Comparison of ENCODE assay signal across 13 mouse cellular contexts in genomic region chr5:67487965-67488409, GRCm38 (mm10). TPM values are rescaled to one million over a fixed set of nuclear protein-coding genes. Genes with fewer than 3 reads are reported as not detected.
A peak's percentile ranks its signal among the peaks of the same experiment; 100 is the strongest.
DNase-seq lines count a peak whose midpoint lies in the region; ATAC-seq and TF ChIP-seq lines count a peak whose summit lies in the region.
"Had no signal": no experiment of that assay in that cellular context is flagged by ENCODE, and none has a peak within 500 bp of the region (broad histone marks: within the 10 kb centered on the region; RNA-seq: fewer than 3 reads in every experiment).

No protein-coding gene starts in this region.

- H3K4me2 ChIP-seq in forebrain, embryonic 11.5 days (ENCODE audit: low read depth, low read length, severe bottlenecking): no peak overlapping the region
- H3K4me2 ChIP-seq in lung, embryonic 15.5 days: no peak overlapping the region
- no peak overlapping the region for H3K4me2 ChIP-seq in hindbrain, postnatal 0 days (ENCODE audit: low read depth, low read length)
- no peak overlapping the region for H3K4me2 ChIP-seq in neural tube, embryonic 15.5 days

- peak; percentile 60 for DNase-seq in forebrain, embryonic 11.5 days (ENCODE audit: low spot score)
- DNase-seq in forebrain, embryonic 10.5 days (ENCODE audit: extremely low spot score, low spot score): no peak
- no peak for DNase-seq in lung, adult 18-20 months
- no peak for DNase-seq in hindbrain, postnatal 0 days (ENCODE audit: low spot score)
- no peak for DNase-seq in frontal cortex, adult 2 months (ENCODE audit: extremely low spot score in 1 of 2, low spot score in 1 of 2)
- no peak for DNase-seq in heart, adult 18-20 months
- DNase-seq: cerebellum, postnatal 14 days; gastrocnemius, postnatal 10 days; right cerebral cortex, postnatal 25 days had no signal

- peak; percentile 39 for ATAC-seq in forebrain, embryonic 11.5 days (replicated peaks; ENCODE audit: low FRiP score)
- ATAC-seq in lung, embryonic 15.5 days (ENCODE audit: borderline replicate concordance, extremely low read depth, low FRiP score, low TSS enrichment): peak; percentile 73; the same call in 1 of the 2 replicates
- ATAC-seq in hindbrain, postnatal 0 days: 0 out of 2 replicates have a peak, but pooled peaks have one; percentile 14
- peak; percentile 54 for ATAC-seq in neural tube, embryonic 15.5 days (ENCODE audit: low FRiP score)
- ATAC-seq: activated CD4-positive, CD25-positive, alpha-beta regulatory T cell, adult 4 months had no signal

- no peak overlapping the region for H3K27ac ChIP-seq in forebrain, embryonic 11.5 days (ENCODE audit: low read depth, low read length)
- no peak overlapping the region; the same call in 1 of the 2 replicates for H3K27ac ChIP-seq in forebrain, embryonic 10.5 days
- H3K27ac ChIP-seq in lung, embryonic 15.5 days: no peak overlapping the region
- H3K27ac ChIP-seq in hindbrain, postnatal 0 days: no peak overlapping the region
- H3K27ac ChIP-seq in neural tube, embryonic 15.5 days (replicated peaks): no peak overlapping the region

- 50% methylated on average over 11 of the region's 11 CpGs for WGBS in forebrain, embryonic 11.5 days
- WGBS in forebrain, embryonic 10.5 days: 63% methylated on average over 11 of the region's 11 CpGs
- 43% methylated on average over 11 of the region's 11 CpGs for WGBS in lung, embryonic 15.5 days
- 50% methylated on average over 11 of the region's 11 CpGs for WGBS in hindbrain, postnatal 0 days
- 25% methylated on average over 11 of the region's 11 CpGs for WGBS in neural tube, embryonic 15.5 days

- no peak overlapping the region for H3K4me3 ChIP-seq in forebrain, embryonic 11.5 days (ENCODE audit: low read depth, low read length)
- no peak overlapping the region for H3K4me3 ChIP-seq in forebrain, embryonic 10.5 days
- H3K4me3 ChIP-seq in lung, embryonic 15.5 days: no peak overlapping the region
- H3K4me3 ChIP-seq in hindbrain, postnatal 0 days (ENCODE audit: low read length): no peak overlapping the region
- no peak overlapping the region for H3K4me3 ChIP-seq in neural tube, embryonic 15.5 days (replicated peaks)

- H3K9ac ChIP-seq in forebrain, embryonic 11.5 days (ENCODE audit: low read length): no peak overlapping the region
- no peak overlapping the region for H3K9ac ChIP-seq in lung, embryonic 15.5 days
- H3K9ac ChIP-seq in hindbrain, postnatal 0 days (replicated peaks; ENCODE audit: low read length): no peak overlapping the region
- H3K9ac ChIP-seq in neural tube, embryonic 15.5 days (replicated peaks): no peak overlapping the region

- H3K27me3 ChIP-seq in forebrain, embryonic 11.5 days (ENCODE audit: control insufficient read depth, insufficient read depth, low read length): no peaks in the 10 kb centered on the region
- no peaks in the 10 kb centered on the region for H3K27me3 ChIP-seq in forebrain, embryonic 10.5 days (ENCODE audit: poor library complexity, severe bottlenecking)
- H3K27me3 ChIP-seq in lung, embryonic 15.5 days: no peaks in the 10 kb centered on the region
- H3K27me3 ChIP-seq in hindbrain, postnatal 0 days (ENCODE audit: insufficient read depth, low read length): no peaks in the 10 kb centered on the region
- no peaks in the 10 kb centered on the region for H3K27me3 ChIP-seq in neural tube, embryonic 15.5 days (replicated peaks)

- TF ChIP-seq CTCF in hindbrain, postnatal 0 days (IDR thresholded peaks at IDR 0.05; ENCODE audit: low read depth): no peak

- no peaks in the 10 kb centered on the region; the same call in 1 of the 2 replicates for H3K4me1 ChIP-seq in forebrain, embryonic 11.5 days (replicated peaks; ENCODE audit: control insufficient read depth, insufficient read depth, low read length)
- peaks cover 13% of the 10 kb centered on the region for H3K4me1 ChIP-seq in forebrain, embryonic 10.5 days
- H3K4me1 ChIP-seq in lung, embryonic 15.5 days: 0 out of 2 replicates have a peak, but pooled peaks cover 3% of the 10 kb centered on the region
- H3K4me1 ChIP-seq in hindbrain, postnatal 0 days (ENCODE audit: insufficient read depth, low read length): no peaks in the 10 kb centered on the region
- H3K4me1 ChIP-seq in neural tube, embryonic 15.5 days: peaks cover 8% of the 10 kb centered on the region

- H3K9me3 ChIP-seq in forebrain, embryonic 11.5 days (ENCODE audit: control insufficient read depth, low read length): no peaks in the 10 kb centered on the region
- H3K9me3 ChIP-seq in forebrain, embryonic 10.5 days: no peaks in the 10 kb centered on the region
- no peaks in the 10 kb centered on the region for H3K9me3 ChIP-seq in lung, embryonic 15.5 days
- H3K9me3 ChIP-seq in hindbrain, postnatal 0 days (ENCODE audit: low read length): no peaks in the 10 kb centered on the region
- no peaks in the 10 kb centered on the region for H3K9me3 ChIP-seq in neural tube, embryonic 15.5 days (replicated peaks)
- H3K9me3 ChIP-seq: G1E had no signal

- H3K36me3 ChIP-seq in forebrain, embryonic 11.5 days (ENCODE audit: control insufficient read depth, insufficient read depth, low read length): no peaks in the 10 kb centered on the region
- H3K36me3 ChIP-seq in forebrain, embryonic 10.5 days (replicated peaks): no peaks in the 10 kb centered on the region
- H3K36me3 ChIP-seq in lung, embryonic 15.5 days: no peaks in the 10 kb centered on the region
- no peaks in the 10 kb centered on the region for H3K36me3 ChIP-seq in hindbrain, postnatal 0 days (ENCODE audit: insufficient read depth, low read length)
- H3K36me3 ChIP-seq in neural tube, embryonic 15.5 days: no peaks in the 10 kb centered on the region

RNA-seq across cellular contexts. Expression of gene Bend4, which starts 59.9 kb away (rescaled TPM):
- 10.7 and 11.6 TPM in 2 replicates for polyA plus RNA-seq in forebrain, embryonic 11.5 days (2014; fragmentation: Nextera tagmentation; extraction: Ambion mirVana)
- 9.8 and 10.4 TPM in 2 replicates for polyA plus RNA-seq in forebrain, embryonic 10.5 days (2016; fragmentation: Nextera tagmentation; extraction: Ambion mirVana)
- 6.6 and 7.4 TPM in 2 replicates for polyA plus RNA-seq in lung, embryonic 15.5 days (2015; fragmentation: Nextera tagmentation; extraction: Ambion mirVana)
- 12.1 and 12.8 TPM in 2 replicates for total RNA-seq in hindbrain, postnatal 0 days (2014; rRNA removed)
- 8.1 and 8.5 TPM in 2 replicates for polyA plus RNA-seq in hindbrain, postnatal 0 days (2015; fragmentation: Nextera tagmentation; extraction: Ambion mirVana)
- polyA plus RNA-seq in neural tube, embryonic 15.5 days (2015; fragmentation: Nextera tagmentation; extraction: Ambion mirVana): 10.4 and 12.1 TPM in 2 replicates
- 3.8 TPM in 2 replicates for polyA plus RNA-seq in frontal cortex, adult 2 months (2012; rRNA removed)
- 1 to 10 TPM; 3.5 to 3.9 TPM for total RNA-seq in heart, adult 18-20 months (2021)

Comparison
In these comparisons a context has a peak if more than half of its experiments do, and no peak if none do; other contexts are left out.
1. ATAC-seq: peak in every context shown above with its lines; median percentile 73 in lung, embryonic 15.5 days; 54 in neural tube, embryonic 15.5 days; 39 in forebrain, embryonic 11.5 days; 14 in hindbrain, postnatal 0 days.